Mouse (Mus musculus): Measurements from ENCODE around the gene Lman2. TPM values are rescaled to one million over a fixed set of nuclear protein-coding genes. Genes with fewer than 3 reads are reported as not detected.

Lman2 gene
- polyA plus RNA-seq, 1 experiment from 2014 or later = 57.1 TPM

DNA sequence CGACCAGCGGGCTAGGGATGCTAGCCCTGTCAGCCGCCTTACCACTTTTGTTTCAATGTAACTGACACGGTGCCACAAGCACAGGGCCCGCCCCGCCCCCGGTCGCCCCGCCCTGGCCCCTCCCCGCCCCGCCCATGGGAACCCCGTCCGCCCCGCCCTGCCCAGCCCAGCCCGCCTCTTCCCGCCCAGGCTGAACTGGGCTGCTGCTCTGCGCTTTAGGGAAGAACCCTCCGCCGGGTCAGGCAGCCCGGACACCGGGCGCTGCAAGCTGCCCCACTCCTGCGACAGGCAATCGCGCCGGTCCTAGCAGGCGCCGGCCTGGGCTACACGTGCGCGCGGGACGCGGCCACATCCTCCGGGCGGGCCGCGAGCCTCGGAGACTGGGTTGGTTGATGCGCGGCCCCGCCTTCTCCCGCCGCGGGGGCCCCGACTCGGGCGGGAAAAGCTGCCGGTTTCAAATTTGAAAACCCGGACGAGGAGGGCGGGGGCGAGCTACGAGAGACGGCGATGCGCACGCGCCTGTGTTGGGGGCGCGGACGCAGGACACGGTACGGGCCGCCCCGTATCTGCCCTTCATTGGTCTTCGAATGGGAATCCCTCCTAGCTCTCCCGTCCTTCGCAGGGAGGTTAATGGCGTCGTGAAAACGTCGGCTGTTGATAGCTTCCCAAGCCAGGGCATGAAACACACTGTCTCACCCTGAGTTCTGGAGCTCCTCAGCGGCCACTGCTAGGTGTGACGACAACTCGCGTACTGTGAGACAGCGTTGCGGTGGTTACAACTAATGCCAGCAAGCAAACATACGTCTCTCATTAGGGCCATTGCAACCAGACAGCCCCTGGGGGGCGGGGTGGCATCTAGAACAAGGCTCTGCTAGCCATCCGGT is 32.7 kb downstream of the Lman2 start, which contains the start of gene Mxd3:
Gene Mxd3, minus strand, starts transcription at position 141 of the 884 bp plus-strand sequence.
- H3K36me3 ChIP-seq = peaks cover 15% of the 10 kb centered on the region
- 0 out of 2 replicates have a peak, but pooled peaks cover 7% of the 10 kb centered on the region for H3K27me3 ChIP-seq
- H3K9me3 ChIP-seq = no peaks in the 10 kb centered on the region
- peak within 1 kb of the TSS; percentile 80 for H3K4me2 ChIP-seq
- H3K4me3 ChIP-seq = peak within 1 kb of the TSS; percentile 65
- H3K4me1 ChIP-seq (replicated peaks) = peaks cover 35% of the 10 kb centered on the region
- H3K9ac ChIP-seq = peak within 1 kb of the TSS; percentile 77
- H3K27ac ChIP-seq = peak within 1 kb of the TSS; percentile 84
- ATAC-seq (ENCODE audit: low FRiP score) = peak; percentile 83
- 0% methylated on average over 69 of the region's 82 CpGs for WGBS

DNA sequence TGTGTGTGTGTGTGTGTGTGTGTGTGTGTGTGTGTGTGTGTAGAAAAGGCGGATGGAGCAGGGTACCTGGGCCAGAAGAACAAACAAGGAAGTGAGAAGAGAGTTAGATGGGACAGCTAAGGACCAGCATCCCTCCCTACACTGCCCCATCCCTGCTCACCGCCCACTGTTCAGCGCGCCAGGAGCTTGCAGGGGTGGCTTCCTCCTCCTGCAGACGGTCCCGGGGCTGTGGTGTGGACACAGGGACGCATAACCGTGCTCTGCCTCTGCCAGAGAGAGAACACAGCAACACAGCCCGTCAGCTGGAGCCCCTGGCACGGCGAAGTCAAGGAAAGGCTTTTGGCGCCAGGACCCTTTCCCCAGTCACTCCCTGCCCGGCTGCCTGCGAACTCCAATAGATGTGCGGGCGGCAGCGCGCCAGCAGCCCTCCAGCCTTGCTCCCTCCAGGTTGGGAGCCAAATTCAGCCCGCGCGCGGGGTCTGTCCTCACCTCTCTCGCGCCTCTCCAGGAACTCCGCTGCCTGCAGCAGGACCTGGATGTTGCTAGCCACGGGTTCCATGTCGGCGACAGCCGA is 33.4 kb downstream of the Lman2 start:
- peak; percentile 25 for ATAC-seq (ENCODE audit: low FRiP score)
- Histone ChIP-seq H3K4me2 (peak overlapping the region; percentile 80), H3K4me1 (replicated peaks) (peaks cover 36% of the 10 kb centered on the region), H3K4me3 (peak overlapping the region; percentile 65), H3K27me3 (0 out of 2 replicates have a peak, but pooled peaks cover 7% of the 10 kb centered on the region), H3K9me3 (no peaks in the 10 kb centered on the region), H3K9ac (peak overlapping the region; percentile 77), H3K36me3 (peaks cover 20% of the 10 kb centered on the region), H3K27ac (peak overlapping the region; percentile 84)
- WGBS = under 1% methylated on average over 29 of the region's 29 CpGs

DNA sequence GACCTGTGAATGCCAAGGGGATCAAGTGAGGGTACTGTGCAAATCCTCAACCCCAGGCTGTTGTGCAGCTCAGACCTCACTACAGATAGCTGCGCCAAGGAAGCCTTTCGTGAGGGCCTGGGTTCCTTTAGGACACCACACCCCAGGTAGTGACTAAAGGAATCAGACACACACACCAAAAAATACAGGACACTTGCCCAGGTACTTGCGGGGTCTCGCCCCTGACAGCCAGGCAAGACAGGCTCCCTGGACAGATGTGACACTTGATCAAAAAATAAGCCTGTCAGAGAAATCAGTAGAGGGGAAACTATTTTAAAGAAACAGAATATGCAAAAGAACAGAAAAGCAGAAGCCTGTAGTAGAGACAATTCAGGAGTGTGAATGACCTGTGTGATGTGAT is 33.9 kb downstream of the Lman2 start:
- Histone ChIP-seq H3K27me3 (0 out of 2 replicates have a peak, but pooled peaks cover 7% of the 10 kb centered on the region), H3K4me3 (peak overlapping the region; percentile 65), H3K9me3 (no peaks in the 10 kb centered on the region), H3K9ac (peak overlapping the region; percentile 77; the same call in 1 of the 2 replicates), H3K27ac (no peak overlapping the region), H3K4me1 (replicated peaks) (peaks cover 41% of the 10 kb centered on the region), H3K36me3 (peaks cover 26% of the 10 kb centered on the region), H3K4me2 (peak overlapping the region; percentile 80)
- WGBS = 82% methylated on average over 4 of the region's 4 CpGs
- no peak for ATAC-seq (ENCODE audit: low FRiP score)

DNA sequence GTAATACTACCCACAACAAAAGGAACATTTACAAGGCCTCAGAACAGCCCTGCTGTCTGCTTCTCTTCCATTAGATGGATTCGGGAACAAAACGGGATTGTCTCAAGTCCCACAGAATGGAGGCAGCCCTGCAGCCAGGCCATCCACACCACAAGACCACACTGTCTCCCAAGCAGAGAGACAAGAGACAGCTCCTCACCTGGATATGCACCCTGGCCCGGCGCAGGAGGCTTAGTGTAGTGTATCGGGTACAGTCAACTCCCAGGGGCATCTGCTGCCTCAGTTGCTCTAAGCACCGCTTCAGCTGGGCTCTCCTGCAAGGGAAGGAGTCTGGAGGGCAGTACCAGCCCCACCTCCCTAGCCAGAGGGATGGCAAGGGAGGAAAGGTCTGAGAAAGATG is 34.4 kb downstream of the Lman2 start:
- H3K27me3 ChIP-seq = 0 out of 2 replicates have a peak, but pooled peaks cover 7% of the 10 kb centered on the region
- H3K27ac ChIP-seq = no peak overlapping the region
- peaks cover 46% of the 10 kb centered on the region for H3K4me1 ChIP-seq (replicated peaks)
- no peaks in the 10 kb centered on the region for H3K9me3 ChIP-seq
- H3K9ac ChIP-seq = peak overlapping the region; percentile 77; the same call in 1 of the 2 replicates
- H3K36me3 ChIP-seq = peaks cover 27% of the 10 kb centered on the region
- peak overlapping the region; percentile 80 for H3K4me2 ChIP-seq
- 79% methylated on average over 6 of the region's 6 CpGs for WGBS
- no peak for ATAC-seq (ENCODE audit: low FRiP score)
- peak overlapping the region; percentile 65; the same call in 1 of the 2 replicates for H3K4me3 ChIP-seq

DNA sequence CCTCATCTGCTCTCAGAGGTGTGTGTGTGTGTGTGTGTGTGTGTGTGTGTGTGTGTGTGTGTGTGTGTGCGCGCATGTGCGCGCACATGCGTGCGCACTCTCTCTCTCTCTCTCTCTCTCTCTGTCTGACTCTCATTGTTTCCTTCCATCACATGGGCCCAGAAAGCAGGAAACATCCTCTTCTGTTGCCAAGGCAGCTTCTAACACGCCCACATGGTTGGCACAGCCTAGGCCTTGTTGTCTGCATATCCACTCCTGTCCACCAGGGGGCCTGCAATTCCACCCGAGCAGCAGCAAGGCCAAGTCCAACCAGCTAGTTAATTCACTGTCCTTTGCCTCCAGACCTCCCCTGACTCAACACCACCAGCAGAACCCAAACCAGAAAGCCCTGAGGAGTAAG is 35.0 kb downstream of the Lman2 start:
- H3K27me3 ChIP-seq = 0 out of 2 replicates have a peak, but pooled peaks cover 7% of the 10 kb centered on the region
- H3K4me1 ChIP-seq (replicated peaks) = peaks cover 51% of the 10 kb centered on the region
- H3K9ac ChIP-seq = no peak overlapping the region
- H3K36me3 ChIP-seq = peaks cover 27% of the 10 kb centered on the region
- no peaks in the 10 kb centered on the region for H3K9me3 ChIP-seq
- 0 out of 2 replicates have a peak overlapping the region, but pooled peaks have one; percentile 2 for H3K4me3 ChIP-seq
- H3K27ac ChIP-seq = peak overlapping the region; percentile 73
- 0% methylated on average over 2 of the region's 8 CpGs for WGBS
- 0 out of 2 replicates have a peak overlapping the region, but pooled peaks have one; percentile 80 for H3K4me2 ChIP-seq
- ATAC-seq (ENCODE audit: low FRiP score) = peak; percentile 4; the same call in 1 of the 2 replicates

DNA sequence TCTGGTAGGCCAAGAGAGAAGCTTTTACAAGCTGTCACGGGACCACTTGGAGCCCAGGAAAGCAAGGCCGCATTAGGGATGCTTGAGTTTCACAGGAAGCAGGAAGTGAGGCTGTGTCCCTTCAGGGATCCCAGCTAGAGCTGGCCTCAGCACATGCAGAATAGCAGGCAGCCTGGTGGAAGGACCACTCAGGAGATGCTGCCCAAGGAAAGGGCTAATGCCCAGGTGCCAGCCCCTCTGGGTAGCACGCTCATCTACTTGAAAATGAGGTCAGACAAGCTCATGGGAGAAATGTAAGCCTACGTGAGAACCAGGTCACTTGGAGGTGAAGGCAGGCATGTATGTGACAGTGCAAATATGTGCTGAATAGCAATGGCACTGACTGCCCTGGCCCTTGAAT is 35.4 kb downstream of the Lman2 start:
- 0 out of 2 replicates have a peak overlapping the region, but pooled peaks have one; percentile 20 for H3K9ac ChIP-seq
- H3K36me3 ChIP-seq = peaks cover 27% of the 10 kb centered on the region
- H3K4me3 ChIP-seq = no peak overlapping the region
- peak overlapping the region; percentile 73 for H3K27ac ChIP-seq
- H3K27me3 ChIP-seq = 0 out of 2 replicates have a peak, but pooled peaks cover 7% of the 10 kb centered on the region
- no peaks in the 10 kb centered on the region for H3K9me3 ChIP-seq
- peak overlapping the region; percentile 18; the same call in 1 of the 2 replicates for H3K4me2 ChIP-seq
- WGBS = 53% methylated on average over 4 of the region's 4 CpGs
- H3K4me1 ChIP-seq (replicated peaks) = peaks cover 54% of the 10 kb centered on the region
- no peak for ATAC-seq (ENCODE audit: low FRiP score)

DNA sequence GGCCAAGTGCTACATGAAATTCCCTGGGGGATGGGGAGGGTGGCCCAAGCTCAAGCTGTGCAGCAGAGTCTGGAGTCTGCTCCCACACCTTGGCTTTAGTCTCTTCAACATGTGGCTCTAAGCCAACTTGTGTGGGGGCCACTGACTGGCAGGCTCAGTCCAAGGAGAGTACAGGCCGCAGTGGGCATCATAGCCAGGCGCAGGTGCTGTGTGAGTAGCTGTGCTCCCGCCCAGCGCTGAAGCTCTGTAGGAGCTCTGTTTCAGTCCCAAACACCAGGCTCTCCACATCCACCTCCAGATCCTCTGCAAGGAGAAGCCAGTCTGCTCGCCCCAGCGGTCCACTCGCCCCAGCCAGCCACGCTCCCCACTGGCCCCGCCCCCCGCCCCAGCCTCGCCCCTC is 37.0 kb downstream of the Lman2 start:
- Histone ChIP-seq H3K4me3 (no peak overlapping the region), H3K36me3 (peaks cover 27% of the 10 kb centered on the region), H3K4me1 (replicated peaks) (peaks cover 56% of the 10 kb centered on the region), H3K9ac (no peak overlapping the region), H3K9me3 (no peaks in the 10 kb centered on the region), H3K4me2 (no peak overlapping the region), H3K27me3 (0 out of 2 replicates have a peak, but pooled peaks cover 7% of the 10 kb centered on the region), H3K27ac (no peak overlapping the region)
- no peak for ATAC-seq (ENCODE audit: low FRiP score)
- WGBS = 81% methylated on average over 11 of the region's 11 CpGs

DNA sequence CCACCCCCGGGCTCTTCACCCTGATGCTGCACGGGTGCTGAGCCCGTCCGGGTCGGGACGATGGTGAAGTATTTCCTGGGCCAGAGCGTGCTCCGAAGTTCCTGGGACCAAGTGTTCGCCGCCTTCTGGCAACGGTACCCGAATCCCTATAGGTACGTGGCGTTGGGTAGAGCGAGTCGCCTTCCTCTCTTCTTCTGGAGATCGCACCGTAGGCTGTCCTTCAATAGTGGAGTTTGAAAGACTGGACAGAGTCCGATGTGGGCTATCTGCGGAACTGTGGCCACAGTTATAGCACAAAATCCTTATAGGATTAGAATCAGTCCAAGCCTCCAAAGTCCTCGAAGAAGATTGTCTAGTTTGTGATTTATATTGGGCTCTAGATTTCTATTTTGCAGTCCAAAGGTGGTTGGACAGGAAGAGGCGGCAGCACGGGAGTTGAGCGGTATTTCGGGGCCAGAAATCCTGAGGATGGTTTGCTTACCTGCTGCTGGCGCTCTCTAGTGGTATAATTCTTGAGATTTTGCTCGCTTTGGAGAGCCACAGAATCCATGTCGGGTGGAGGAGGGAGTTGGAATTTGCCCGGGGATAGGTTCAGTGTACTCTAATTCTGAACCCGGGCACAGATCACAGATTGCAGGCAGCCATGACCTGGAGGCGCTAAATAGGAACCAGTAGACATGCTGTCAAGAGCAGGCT is 40.3 kb downstream of the Lman2 start:
- 2% methylated on average over 31 of the region's 31 CpGs for WGBS
- Histone ChIP-seq H3K9ac (peak overlapping the region; percentile 96), H3K27ac (peak overlapping the region; percentile 82), H3K4me2 (peak overlapping the region; percentile 90), H3K36me3 (peaks cover 57% of the 10 kb centered on the region), H3K9me3 (no peaks in the 10 kb centered on the region), H3K4me1 (replicated peaks) (peaks cover 39% of the 10 kb centered on the region), H3K27me3 (no peaks in the 10 kb centered on the region), H3K4me3 (peak overlapping the region; percentile 94)
- no peak for ATAC-seq (ENCODE audit: low FRiP score)

DNA sequence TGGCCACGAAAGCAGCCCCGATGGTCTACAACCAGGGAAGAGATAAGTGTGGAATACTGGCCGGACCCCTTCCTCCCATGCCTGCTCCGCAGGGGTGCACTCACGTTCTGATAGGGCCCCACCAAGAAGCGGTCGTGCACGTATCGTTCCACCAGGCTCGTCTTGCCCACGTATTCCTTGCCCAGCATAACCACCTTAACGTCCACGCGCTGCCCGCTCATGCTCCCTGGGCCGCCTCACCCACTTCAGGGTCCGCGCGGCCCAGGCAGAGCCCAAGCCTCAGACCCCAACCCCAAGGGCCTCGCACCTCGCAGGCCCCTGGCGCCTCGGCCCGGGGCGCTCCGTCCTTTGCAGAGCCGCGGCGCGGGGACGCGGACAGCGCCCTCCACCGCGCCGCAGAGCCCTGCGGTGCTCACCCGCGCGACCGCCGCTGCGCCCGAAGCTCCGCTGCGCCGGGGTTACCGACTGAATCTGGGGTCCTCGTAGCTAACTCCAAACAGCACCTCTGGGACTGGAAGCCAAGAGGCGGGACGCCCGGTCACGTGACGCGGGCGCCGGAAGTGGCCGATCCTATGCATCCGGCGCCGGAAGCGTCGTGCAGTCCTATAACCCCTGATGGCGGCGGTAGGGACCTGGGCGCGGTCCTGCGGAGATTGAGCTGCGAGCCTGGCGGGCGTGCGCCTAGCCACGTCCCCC is 41.0 kb downstream of the Lman2 start, which contains the start of gene Rab24:
Gene Rab24, minus strand, starts transcription at position 513 of the 696 bp plus-strand sequence.
- Histone ChIP-seq H3K4me1 (replicated peaks) (peaks cover 35% of the 10 kb centered on the region), H3K4me3 (peak within 1 kb of the TSS; percentile 94), H3K36me3 (peaks cover 64% of the 10 kb centered on the region), H3K4me2 (peak within 1 kb of the TSS; percentile 90), H3K9me3 (no peaks in the 10 kb centered on the region), H3K27ac (peak within 1 kb of the TSS; percentile 82), H3K27me3 (no peaks in the 10 kb centered on the region), H3K9ac (peak within 1 kb of the TSS; percentile 96)
- ATAC-seq (ENCODE audit: low FRiP score) = peak; percentile 94
- WGBS = under 1% methylated on average over 73 of the region's 73 CpGs

DNA sequence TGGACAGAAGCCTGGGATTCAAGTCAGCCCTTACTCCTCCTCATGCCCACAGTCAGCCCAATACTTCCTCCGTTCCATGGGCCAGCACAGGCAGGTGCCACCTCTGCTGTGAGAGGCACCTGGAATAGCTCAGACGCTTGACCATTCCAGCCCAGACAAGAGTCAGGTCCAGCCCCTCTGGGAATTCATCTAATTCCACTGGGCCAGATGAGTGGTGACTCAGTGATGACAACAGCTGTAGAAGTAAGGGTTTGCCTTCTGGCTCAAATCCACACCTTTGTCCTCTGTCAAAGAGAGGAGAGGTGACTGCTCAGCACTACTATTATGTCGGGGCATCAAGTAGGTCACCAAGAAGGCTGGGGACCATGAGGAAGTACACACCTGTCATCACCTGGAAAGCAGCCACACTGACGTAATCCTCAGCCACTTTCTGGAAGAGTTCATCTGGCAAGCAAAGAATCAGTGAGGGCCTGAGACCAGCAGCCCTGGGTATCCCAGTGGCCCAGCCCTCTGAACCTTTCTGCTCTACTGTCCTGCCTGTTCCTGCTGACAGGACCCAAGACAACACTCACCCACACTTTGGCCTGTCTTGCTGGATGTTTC is 42.6 kb downstream of the Lman2 start, which contains the start of gene Prelid1:
Gene Prelid1, plus strand, starts transcription at position 570 of the 603 bp plus-strand sequence.
- Histone ChIP-seq H3K27me3 (no peaks in the 10 kb centered on the region), H3K9ac (peak within 1 kb of the TSS; percentile 96), H3K27ac (peak within 1 kb of the TSS; percentile 82), H3K4me1 (replicated peaks) (peaks cover 35% of the 10 kb centered on the region), H3K4me3 (peak within 1 kb of the TSS; percentile 94), H3K9me3 (no peaks in the 10 kb centered on the region), H3K4me2 (peak within 1 kb of the TSS; percentile 90), H3K36me3 (peaks cover 59% of the 10 kb centered on the region)
- no peak for ATAC-seq (ENCODE audit: low FRiP score)
- 88% methylated on average over 4 of the region's 4 CpGs for WGBS

DNA sequence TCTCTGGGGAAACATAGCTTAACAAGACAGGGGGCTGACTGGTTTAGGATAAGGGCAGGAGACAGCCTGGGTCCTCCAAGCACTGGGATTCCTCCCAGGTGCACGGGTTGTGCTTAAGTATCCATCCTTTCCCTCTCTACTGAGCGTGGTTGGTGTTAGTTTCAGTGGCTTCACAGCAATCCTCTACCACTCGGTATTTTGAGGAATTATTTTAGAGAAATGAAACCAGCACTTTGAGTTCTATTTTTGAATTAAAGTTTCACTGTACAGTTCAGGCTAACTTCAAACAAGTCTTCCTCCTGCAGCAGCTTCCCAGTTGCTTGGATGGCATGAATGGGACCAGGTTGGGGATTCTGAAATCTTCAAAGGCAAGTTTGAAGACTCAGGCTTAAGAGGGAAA is 44.2 kb downstream of the Lman2 start:
- no peaks in the 10 kb centered on the region for H3K9me3 ChIP-seq
- H3K27me3 ChIP-seq = no peaks in the 10 kb centered on the region
- no peak overlapping the region for H3K9ac ChIP-seq
- peaks cover 26% of the 10 kb centered on the region for H3K4me1 ChIP-seq (replicated peaks)
- ATAC-seq (ENCODE audit: low FRiP score) = no peak
- H3K4me3 ChIP-seq = no peak overlapping the region
- peaks cover 63% of the 10 kb centered on the region for H3K36me3 ChIP-seq
- 90% methylated on average over 3 of the region's 3 CpGs for WGBS
- no peak overlapping the region for H3K27ac ChIP-seq
- no peak overlapping the region for H3K4me2 ChIP-seq
